Mouse (Mus musculus): ENCODE measurements around the gene Nudcd3.

- TF ChIP-seq POLR2A (IDR thresholded peaks at IDR 0.05; ENCODE audit: borderline replicate concordance, insufficient read depth, low read length) = no peak
- no peak for TF ChIP-seq CTCF (IDR thresholded peaks at IDR 0.05; ENCODE audit: borderline replicate concordance, insufficient read depth, low read depth, low read length)
Observed at GRCm38 (mm10) chr11:6086991-6087390, 113.2 kb downstream of the Nudcd3 start.

All from cerebellum, adult 2 months (tissue).